Mouse (Mus musculus) layer of hippocampus, postnatal 25 days (tissue): ENCODE data around the gene Ep300. TPM values are rescaled to one million over a fixed set of nuclear protein-coding genes. Genes with fewer than 3 reads are reported as not detected.
A peak's percentile ranks its signal among the peaks of the same experiment; 100 is the strongest.

Source experiments
- DNase-seq, 2 experiments: peaks; one replicate each; pipeline ENCODE4 v3.0.0; 2022; ENCODE audit warnings: mixed read lengths in 2 of 2, low spot score in 1 of 2; ENCODE audit errors: extremely low spot score in 1 of 2
- total RNA-seq, 2 experiments: library from RNA; stranded (reverse); gene quantifications; 2 replicates each; pipeline ENCODE4 v1.2.3; 2021

Gene Ep300
- 10 to 100 TPM; 69.2 to 72.8 TPM for total RNA-seq

DNA sequence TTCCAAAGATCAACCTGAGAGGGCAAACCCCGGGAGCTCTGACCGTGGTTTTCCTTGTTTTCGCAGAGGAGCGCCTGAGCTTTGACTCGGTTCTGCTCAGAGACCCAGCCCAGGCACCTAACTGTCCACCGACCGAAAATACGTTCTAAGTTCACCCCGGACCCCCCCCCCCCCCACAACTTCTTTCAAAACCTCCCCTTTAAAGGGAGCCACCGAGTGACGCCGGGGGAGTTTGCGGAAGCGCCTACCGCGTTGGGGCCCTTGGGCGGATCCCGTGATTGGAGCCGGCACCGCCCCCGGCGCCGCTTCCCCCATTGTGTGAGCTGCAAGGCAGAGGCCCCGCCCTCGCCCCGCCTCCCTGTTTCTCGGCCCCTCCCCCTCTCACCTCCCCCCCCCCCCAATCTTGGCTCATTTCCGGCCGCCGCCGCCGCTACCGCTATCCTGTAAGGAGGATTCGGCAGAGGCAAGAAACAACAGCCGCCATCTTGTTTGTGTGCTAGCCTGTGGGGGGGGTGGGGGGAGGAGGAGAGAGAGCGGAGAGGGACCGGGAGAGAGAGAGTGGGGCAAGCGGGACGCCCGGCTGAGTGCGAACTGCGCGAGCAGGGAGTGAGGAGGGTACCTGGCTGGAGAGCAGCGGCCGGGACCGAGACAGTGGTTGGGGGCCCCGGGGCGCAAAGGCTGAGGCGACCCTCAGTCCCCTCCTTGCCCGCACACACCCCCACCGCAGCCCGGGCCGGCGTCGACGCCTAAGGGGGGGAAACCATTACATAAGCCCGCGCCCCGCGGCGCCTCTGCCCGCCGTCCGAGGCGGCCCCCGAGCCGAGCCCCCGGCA, at the start of gene Ep300:
Gene Ep300, plus strand, starts transcription at position 439 of the 833 bp plus-strand sequence.
- DNase-seq = peak; percentile 83 to 89

DNA sequence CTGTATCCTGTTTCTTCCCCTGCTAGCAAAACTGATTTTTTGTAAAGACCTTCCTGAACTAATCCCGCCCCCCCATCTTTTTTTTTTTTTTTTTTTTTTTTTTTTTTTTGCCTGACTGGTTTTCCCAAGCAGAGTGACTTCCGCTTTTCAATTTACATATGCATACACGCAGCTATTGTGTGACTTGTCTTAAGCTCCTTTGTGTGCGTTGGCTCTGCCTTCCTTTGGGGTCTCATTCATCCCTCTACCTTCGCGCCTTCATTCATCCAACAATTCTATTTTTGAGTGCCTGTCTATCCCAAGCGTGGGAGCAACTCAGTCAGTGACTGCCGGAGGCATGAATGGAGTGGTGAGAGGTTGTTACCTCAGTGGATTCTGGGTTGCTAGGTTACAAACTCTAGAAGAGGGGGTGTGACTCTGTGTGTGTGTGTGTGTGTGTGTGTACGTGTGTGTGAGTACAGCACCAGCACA, 49.2 kb upstream of the Ep300 start:
- DNase-seq = peak in 1 of 2 experiments; percentile 30

DNA sequence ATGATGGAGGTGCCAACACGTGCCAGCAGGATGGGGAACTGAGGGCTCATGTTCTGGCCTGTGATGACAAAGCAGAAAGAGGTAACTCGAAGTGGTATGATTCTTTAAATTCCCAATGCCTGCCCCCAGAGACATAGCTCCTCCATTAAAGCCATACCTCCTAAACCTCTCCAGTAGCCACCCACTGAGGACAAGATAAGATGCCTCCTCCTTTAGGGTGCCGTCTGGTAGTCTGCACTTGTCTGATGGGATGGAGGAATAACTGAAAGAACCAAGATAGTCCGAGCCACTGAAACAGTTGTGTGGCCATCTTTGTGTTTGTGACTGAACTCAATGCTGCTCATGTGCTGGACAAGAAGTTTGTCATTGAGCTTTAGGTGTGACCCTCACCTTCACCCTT, 47.0 kb upstream of the Ep300 start:
- no peak for DNase-seq

DNA sequence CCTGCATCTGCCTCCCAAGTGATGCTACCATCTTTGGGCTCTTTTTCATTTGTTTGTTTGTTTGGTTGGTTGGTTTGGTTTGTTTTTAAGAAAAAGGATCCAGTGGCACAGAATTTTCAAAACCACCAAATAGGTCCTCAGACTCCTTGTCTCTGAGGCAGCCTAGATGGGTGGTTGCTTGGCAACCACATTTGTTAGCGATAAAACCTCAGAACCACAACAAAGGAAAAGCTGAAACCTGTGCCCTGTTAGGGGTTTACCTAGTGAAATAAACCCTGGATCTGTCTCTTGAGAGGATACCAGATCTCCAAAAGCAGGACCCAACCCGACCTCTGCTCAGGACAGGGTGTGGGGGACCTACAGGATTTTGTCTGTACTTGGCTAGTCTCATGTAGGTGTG, 45.6 kb upstream of the Ep300 start:
- DNase-seq = no peak

DNA sequence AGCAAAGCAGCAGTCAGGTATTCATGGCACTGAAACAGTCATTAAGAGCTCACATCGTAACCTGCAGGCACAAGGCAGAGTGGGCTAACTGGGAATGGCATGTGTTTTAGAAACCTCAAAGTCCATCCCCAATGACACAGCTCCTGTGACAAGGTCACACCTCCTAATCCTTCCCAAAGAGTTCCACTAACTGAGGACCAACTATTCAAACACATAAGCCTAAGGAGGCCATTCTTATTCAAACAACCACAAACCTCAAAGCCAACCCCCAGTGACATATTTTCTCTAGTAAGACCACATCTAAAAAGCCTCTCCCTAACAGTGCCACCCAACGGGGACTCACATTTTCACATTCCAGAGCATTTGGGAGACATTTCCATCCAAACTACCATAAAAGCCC, 40.2 kb upstream of the Ep300 start:
- no peak for DNase-seq

DNA sequence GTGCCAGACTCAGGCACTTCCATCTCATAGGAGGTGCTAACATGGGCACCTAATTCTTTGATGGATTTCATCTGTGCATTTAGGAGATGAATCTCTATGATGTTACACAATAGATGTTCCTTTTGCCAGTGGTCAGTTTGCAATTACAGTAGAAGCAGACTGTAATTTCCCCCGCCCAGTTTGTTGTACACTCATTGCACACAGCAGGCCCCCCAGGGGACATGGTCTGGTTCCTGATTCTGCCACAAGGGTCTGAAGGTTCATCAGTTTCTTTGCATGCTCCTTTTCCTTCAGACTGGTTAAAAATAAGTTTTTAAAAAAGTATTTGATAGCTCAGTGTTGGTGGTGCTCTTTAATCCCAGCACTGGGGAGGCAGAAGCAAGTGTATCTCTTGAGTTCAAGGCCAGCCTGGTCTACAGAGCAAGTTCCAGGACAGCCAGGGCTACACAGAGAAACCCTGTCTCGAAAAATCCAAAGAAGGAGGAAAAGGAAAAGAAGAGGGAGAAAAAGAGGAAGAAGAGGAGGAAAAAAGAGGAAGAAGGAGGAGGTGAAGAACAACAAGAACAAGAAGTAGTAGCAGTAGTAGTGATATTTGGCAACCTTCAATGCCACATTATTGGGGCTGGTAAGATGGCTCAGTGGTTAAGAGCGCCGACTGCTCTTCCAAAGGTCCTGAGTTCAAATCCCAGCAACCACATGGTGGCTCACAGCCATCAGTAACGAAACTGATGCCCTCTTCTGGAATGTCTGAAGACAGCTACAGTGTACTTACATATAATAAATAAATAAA, 39.6 kb upstream of the Ep300 start:
- DNase-seq = no peak

DNA sequence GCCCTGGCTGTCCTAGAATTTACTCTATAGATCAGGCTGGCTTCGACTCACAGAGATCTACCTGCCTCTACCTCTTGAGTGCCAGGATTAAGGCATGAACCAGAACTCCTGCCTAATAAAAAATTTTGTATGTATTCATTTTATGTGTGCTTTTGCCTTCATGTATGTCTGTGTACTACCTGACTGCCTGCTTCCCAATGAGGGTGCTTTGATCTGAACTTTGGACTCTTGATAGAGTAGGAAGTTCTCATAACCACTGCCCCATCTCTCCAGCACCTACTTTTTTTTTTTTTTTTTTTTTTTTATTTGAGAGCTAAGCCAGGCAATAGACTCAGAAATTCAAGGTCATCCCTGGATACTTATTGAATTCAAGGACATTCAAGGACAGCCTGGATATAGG, 31.7 kb upstream of the Ep300 start:
- DNase-seq = no peak

DNA sequence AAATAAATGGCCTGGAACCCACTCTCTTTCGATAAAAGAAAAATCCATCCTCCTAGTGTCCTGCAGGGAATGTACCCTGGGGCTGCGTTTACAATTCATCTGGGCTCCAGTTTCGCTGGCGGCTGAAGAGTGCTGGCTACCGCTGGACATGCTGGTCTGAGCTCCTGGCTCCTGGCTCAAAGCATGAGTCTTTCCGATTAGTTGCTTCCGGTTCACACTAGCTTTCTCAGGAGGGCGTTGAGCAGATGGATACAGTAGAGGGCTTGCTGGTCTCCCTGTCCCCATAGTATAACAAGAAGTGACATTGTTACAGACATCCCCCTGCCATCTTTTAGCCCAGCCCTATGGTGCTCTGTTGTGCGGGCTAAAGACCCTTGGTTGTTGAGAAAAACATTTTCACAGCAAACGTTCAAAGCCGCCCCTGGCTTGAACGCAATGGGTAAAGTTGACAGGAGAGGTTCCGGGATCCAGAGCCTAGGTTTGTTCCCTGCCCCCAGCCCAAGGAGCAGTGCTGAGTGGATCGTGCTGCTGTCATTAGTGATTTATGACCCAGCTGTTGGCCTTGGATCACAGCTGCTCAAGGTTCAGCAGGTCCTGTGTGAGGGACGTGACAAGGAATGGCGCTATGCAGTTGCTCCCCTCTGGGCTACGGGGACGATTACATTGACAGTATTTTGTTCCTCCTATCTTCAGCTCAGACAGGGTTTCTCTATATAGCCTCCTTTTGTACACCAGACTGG, 30.4 kb upstream of the Ep300 start:
- no peak for DNase-seq

DNA sequence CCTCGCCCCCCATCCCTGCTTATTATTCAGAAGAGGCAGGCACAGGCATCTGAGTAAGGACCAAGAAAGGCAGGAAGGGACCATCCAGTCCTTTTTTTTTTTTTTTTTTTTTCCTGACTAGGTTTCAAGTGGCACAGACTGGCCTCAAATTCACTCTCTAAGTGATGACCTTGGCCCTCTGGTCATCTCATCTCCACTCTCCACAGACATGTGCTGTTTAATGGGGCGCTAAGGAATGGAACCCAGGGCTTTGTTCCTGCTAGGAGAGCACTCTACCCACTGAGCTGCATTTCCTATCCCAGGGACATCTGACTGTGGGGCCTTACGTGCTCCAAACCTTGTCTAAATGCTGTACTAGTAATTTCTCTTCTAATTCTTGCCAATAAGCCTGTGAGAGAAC, 29.2 kb upstream of the Ep300 start:
- DNase-seq = no peak

DNA sequence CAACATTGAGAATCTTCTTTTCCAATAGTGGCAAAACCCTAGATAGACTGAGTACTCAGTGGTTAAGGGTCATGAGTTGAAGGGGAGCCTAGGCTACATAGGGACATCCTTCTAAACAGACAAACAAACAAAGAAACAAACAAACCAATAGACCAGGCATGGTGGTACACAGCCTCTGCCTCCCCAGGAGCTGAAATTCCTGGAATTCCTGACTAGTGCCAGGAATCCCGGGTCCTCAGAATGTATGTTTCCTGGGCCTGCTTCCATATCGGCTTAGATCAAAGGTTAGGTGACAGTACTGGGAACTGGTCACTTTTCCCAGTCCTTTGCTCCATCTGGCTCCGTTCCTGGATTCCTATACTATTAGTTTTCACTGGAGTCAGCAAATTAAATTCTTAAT, 23.6 kb upstream of the Ep300 start:
- no peak for DNase-seq

DNA sequence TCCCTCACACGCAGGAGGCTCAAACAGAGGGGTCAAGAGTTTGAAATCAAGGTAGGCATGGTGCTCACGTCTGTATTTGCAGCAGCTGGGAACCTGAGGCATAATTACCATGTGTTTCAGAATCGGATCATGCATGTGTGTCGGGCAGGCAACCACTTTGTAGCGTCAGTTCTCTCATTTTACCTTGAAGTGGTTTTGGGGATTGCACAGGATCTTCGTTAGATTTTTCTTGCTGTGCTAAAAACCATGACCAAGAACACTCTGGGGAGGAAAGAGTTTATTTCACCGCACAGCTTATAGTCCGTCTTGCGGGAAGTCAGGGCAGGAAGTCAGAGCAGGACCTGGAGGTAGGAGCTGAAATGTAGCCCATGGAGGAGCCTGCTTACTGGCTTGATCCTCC, 23.2 kb upstream of the Ep300 start:
- DNase-seq = no peak

DNA sequence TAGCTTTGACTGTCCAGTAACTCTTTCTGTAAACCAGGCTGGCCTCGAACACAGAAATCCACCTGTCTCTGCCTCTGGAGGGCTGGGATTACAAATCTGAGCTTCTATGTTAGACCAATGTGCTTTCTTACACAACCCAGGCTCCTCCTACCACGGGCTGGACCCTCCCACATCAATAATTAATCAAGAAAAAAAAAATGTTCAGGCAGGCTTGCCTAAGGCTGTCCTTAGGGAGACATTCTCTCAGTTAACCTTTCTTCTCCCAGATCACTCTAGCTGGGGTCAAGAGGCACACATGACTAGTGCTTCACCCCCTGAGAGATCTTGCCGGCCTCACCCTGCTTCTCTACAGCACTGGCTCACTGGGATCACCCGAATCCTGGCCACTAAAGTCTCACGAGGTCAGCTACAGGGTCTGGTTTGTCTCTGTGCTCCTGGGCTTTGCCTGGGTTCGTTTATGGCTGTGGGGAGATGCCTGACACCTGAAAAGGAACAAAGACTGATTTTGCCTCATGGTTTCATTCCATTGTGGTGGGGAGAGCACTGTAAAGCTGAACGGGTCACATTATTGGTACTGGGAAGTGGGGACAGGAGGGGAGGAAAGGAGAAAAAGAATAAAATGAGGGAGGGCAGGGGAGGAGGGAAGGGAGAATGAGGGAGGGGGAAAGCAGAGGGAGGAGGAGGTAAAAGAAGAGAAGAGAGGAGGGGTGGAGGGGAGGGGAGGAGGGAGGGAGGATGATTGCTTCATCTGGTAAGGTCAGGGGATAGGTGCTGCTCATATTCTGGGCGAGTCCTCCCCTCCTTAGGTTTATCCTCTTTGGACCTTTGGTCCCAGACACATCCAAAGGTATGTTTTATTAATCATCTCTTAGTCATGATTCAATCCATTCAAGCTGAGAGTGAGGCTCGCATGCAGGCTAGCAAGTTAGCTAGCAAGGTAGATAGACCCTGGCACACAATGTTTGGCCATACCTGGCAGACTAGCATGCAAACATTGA, 22.4 kb upstream of the Ep300 start:
- no peak for DNase-seq

DNA sequence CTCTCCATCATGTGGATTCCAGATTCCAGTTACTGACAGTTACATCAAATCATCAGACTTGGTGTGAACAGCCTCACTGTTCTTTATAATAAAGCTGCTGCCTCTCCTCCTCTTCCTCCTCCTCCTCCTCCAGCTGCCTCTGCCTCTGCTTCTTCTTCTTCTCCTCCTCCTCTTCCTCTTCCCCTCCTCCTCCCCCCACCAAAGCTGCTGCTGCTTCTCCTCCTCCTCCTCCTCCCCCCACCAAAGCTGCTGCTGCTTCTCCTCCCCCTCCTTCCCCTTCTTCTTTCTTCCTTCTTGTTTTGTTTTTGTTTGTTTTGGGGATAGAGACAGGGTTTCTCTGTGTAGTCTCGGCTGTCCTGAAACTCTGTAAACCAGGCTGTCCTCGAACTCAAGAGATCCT, 17.1 kb upstream of the Ep300 start:
- no peak for DNase-seq

DNA sequence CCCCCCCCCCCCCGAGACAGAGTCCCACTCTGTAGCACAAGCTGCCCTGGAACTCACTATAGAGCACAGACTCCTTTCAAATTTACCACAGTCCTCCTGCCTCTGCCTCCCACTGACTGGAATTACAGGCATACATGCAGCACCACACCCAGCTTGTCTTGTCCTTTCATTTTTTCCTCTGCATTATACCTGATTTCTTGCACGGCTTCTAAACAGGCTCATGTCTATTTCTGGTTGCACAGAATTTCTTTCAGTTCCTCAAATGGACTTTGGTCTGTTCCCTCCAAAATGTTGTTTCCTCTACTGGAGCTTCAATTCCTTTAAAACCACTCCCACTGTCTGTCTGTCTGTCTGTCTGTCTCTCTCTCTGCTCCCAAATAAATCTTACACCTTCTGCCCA, 16.6 kb upstream of the Ep300 start:
- no peak for DNase-seq

DNA sequence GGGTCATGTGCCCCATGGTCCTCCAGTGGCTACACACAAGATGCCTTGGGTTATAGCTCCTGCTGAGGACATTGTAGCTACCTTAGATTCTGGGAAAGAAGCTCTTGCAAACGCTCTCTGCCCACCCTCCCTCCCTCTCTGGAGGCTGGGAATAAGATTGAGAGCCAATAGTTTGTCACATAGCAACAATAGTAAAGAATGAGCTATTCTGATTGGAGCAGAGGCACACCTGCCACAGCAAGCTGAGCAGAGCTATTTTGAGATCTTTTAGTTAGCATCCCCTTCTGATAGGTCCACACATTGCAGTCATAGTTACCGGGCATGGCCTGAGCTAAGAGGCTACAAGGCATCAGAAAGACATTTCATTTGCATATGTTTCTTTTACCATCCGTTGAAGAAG, 8.2 kb upstream of the Ep300 start:
- no peak for DNase-seq

DNA sequence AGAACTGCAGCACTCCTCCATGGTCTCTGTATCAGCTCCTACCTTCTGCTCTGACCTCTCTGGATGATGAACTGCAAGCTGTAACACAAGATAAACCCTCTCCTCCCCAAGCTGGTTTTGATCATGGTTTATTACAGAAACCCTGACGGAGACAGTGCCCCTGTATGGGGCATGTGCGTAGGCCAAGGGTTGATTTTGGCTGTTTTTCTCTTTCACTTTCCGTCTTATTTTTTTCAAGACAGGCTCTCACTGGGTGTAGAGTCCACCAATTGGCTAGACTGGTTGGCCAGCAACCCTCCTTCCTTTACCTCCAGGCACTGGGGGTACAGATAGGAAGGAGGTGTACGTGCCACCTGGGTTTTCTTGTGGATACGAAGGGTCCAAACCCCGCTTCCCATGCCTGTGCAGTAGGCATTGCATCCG, 7.4 kb upstream of the Ep300 start:
- DNase-seq = no peak

DNA sequence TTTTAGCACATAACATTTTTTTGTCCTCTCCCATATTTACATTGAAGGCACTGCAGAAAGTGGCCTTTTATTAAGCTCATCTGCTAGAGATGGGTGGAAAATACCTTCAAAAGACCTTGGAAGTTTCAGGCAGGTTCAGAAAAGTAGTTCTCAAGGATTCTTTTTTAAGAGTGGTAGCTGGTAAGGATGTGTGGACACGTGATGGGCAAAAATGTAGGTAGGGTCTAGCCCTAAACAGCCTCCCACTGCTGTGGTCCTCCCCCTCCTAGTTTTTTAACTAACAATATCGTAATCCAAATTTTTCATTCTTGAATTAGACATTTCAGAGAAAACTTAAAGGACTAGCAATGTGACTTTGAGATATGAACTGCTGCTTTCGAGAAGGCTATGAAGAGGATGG, 685 bp upstream of the Ep300 start:
- no peak for DNase-seq

DNA sequence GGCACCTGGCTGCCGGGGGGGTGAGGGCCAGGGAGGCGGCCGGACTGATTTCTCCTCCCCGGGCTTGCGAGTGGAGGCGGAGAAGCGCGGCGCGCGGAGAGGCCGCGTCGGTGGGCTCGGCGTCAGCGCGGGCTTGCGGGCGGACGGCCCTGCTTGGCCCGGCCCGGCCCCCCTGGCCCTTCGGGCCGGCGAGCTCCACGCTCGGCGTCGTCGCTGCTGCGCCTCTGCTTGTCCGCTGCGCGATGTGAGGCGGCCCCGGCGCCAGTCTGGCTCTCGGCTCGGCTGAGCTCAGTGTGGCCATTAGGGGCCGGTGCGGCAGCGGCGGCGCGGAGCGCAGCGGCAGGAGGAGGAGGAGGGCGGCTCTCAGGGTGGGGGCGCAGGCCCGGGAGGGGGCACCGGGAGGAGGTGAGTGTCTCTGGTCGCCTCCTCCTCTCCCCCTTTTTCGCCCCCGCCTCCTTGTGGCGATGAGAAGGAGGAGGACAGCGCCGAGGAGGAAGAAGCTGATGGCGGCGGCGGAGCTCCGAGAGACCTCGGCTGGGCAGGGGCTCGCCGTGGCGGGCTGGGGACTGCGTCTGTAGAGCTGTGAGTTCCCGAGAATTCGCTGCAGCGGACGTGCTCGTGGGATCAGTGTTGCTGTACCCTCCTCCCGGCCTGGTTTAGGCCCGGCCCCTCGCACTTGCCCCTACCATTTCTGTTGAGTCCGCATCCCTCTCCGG, 753 bp downstream of the Ep300 start:
- DNase-seq = peak; percentile 65 to 78

DNA sequence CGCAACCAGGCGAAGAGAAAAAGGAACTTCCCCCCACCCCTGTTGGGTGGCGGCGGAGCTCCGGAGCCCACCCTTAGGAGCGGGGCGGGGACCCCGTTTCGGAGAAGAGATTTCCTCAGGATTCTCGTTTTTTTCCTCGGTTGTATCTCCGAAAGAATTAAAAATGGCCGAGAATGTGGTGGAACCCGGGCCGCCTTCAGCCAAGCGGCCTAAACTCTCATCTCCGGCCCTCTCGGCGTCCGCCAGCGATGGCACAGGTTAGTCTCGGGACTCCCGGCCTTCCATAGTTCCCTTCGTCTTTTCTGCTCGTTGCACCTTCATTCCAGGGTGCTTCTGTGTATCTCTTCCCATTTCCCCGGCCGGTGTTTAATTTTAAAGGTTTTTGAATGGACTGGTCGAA, 1.3 kb downstream of the Ep300 start:
- peak in 1 of 2 experiments; percentile 30 for DNase-seq
